Mouse (Mus musculus) stomach, postnatal 0 days (tissue): ENCODE measurements around the gene Mchr1.

Source experiments
- CTCF ChIP-seq: IDR thresholded peaks from 2 replicates; pipeline ENCODE4 v1.5.1; 2016; ENCODE audit warnings: antibody characterized with exemption, low read depth, mild to moderate bottlenecking, moderate library complexity
- EP300 ChIP-seq: optimal IDR thresholded peaks from 2 replicates; pipeline ENCODE3; 2016; ENCODE audit warnings: antibody characterized with exemption

- no peak for TF ChIP-seq CTCF
- TF ChIP-seq EP300 = no peak
Measured at GRCm38 (mm10) chr15:81236062-81236461, 763 bp downstream of the Mchr1 start.
